Mouse (Mus musculus): ENCODE data around the gene Sirt2. TPM values are rescaled to one million over a fixed set of nuclear protein-coding genes. Genes with fewer than 3 reads are reported as not detected.
A peak's percentile ranks its signal among the peaks of the same experiment; 100 is the strongest.

The Sirt2 gene
- total and polyA plus RNA-seq, 3 experiments: 40.9 to 128 (median 68.3) TPM

DNA sequence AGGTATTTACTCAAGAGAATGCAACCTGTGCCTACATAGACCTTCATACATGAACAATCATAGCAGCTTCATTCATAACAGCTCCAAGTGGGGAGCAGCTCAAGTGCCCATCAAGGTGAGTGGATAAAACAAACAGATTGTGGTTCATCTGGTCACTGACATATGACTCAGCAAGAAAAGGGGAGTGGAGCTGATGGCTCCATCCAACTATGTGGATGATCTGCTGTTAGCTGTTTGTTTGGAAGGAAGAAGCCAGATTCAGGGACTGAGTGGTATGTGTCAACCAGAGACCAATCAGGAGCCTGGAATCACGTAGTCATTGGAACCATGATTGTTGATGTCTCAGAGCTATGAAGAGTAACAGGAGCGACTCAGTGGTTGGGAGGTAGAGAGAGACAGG is 41.9 kb upstream of the Sirt2 start:
- TF ChIP-seq SMC3 (IDR thresholded peaks at IDR 0.05; ENCODE audit: low read depth, low read length) (no peak), ZC3H11A (IDR thresholded peaks at IDR 0.05; ENCODE audit: low read depth, low read length) (no peak), JUND (conservative IDR thresholded peaks at IDR 0.05; ENCODE audit: low read depth, low read length) (no peak), NRF1 (IDR thresholded peaks at IDR 0.05; ENCODE audit: low read depth, low read length) (no peak), CHD2 (IDR thresholded peaks at IDR 0.05; ENCODE audit: low read length) (no peak), SIN3A (IDR thresholded peaks at IDR 0.05; ENCODE audit: low read length) (no peak), MAFK (IDR thresholded peaks at IDR 0.05; ENCODE audit: insufficient replicate concordance, low read length) (no peak), JUN (IDR thresholded peaks at IDR 0.05; ENCODE audit: insufficient read depth, low read depth, low read length) (no peak), GABPA (IDR thresholded peaks at IDR 0.05; ENCODE audit: insufficient replicate concordance, low read depth, low read length) (no peak), CHD1 (IDR thresholded peaks at IDR 0.05; ENCODE audit: low read depth, low read length) (no peak), MYC (IDR thresholded peaks at IDR 0.05; ENCODE audit: low read depth, low read length) (no peak)
- Histone ChIP-seq H3K27ac (ENCODE audit: insufficient read depth, low read depth) (no peak overlapping the region), H3K4me1 (ENCODE audit: control insufficient read depth in 1 of 2, insufficient read depth in 2 of 2) (0 out of 4 replicates have a peak, but pooled peaks cover 0 to 2% of the 10 kb centered on the region in 2 experiments), H3K36me3 (replicated peaks in 1 of 2; ENCODE audit: control insufficient read depth in 1 of 2, insufficient read depth in 1 of 2, low read length in 1 of 2) (no peaks in the 10 kb centered on the region), H3K79me2 (replicated peaks; ENCODE audit: control insufficient read depth, extremely low read depth, insufficient read depth, poor library complexity, severe bottlenecking) (no peaks in the 10 kb centered on the region), H3K9me3 (replicated peaks; ENCODE audit: low read length) (peaks cover 5% of the 10 kb centered on the region), H3K27me3 (replicated peaks) (peaks cover 3% of the 10 kb centered on the region), H3K9ac (ENCODE audit: insufficient read depth, low read depth) (no peak overlapping the region), H3K4me3 (replicated peaks in 1 of 3; ENCODE audit: low read depth in 2 of 3, low read length in 2 of 3, poor library complexity in 1 of 3) (no peak overlapping the region), H3K4me2 (ENCODE audit: insufficient read depth, low read depth, poor library complexity, severe bottlenecking) (no peak overlapping the region)
- no peak for DNase-seq (ENCODE audit: extremely low read depth)
- in situ Hi-C loops (cut with MboI; ENCODE audit: low pct_ligation_motif_present, low pct_unique_long_range_greater_than_20kb, low sequenced_read_pairs): no loop called here
- dilution Hi-C loops (cut with MboI; ENCODE audit: extremely low pct_ligation_motif_present, extremely low pct_unique_long_range_greater_than_20kb, low sequenced_read_pairs): no loop called here

GRCm38 (mm10) chr7:28726600-28726999 is 39.9 kb upstream of the Sirt2 start:
- in situ Hi-C loops (cut with MboI; ENCODE audit: low pct_ligation_motif_present, low pct_unique_long_range_greater_than_20kb, low sequenced_read_pairs): no loop called here
- Histone ChIP-seq H3K27ac (ENCODE audit: insufficient read depth, low read depth) (no peak overlapping the region), H3K4me2 (ENCODE audit: insufficient read depth, low read depth, poor library complexity, severe bottlenecking) (peak overlapping the region; percentile 35; the same call in 1 of the 2 replicates), H3K9ac (ENCODE audit: insufficient read depth, low read depth) (no peak overlapping the region), H3K9me3 (replicated peaks; ENCODE audit: low read length) (peaks cover 14% of the 10 kb centered on the region), H3K4me1 (ENCODE audit: control insufficient read depth in 1 of 2, insufficient read depth in 2 of 2) (0 out of 4 replicates have a peak, but pooled peaks cover 0 to 2% of the 10 kb centered on the region in 2 experiments), H3K27me3 (replicated peaks) (peaks cover 3% of the 10 kb centered on the region), H3K4me3 (replicated peaks in 1 of 3; ENCODE audit: low read depth in 2 of 3, low read length in 2 of 3, poor library complexity in 1 of 3) (no peak overlapping the region), H3K36me3 (replicated peaks in 1 of 2; ENCODE audit: control insufficient read depth in 1 of 2, insufficient read depth in 1 of 2, low read length in 1 of 2) (no peaks in the 10 kb centered on the region), H3K79me2 (replicated peaks; ENCODE audit: control insufficient read depth, extremely low read depth, insufficient read depth, poor library complexity, severe bottlenecking) (no peaks in the 10 kb centered on the region)
- dilution Hi-C loops (cut with MboI; ENCODE audit: extremely low pct_ligation_motif_present, extremely low pct_unique_long_range_greater_than_20kb, low sequenced_read_pairs): no loop called here
- DNase-seq (ENCODE audit: extremely low read depth): peak; percentile 63
- TF ChIP-seq ETS1 (conservative IDR thresholded peaks at IDR 0.05; ENCODE audit: low read depth, low read length): no peak
- no peak for TF ChIP-seq MAZ (IDR thresholded peaks at IDR 0.05; ENCODE audit: low read depth, low read length)
- TF ChIP-seq ZNF384 (IDR thresholded peaks at IDR 0.05; ENCODE audit: low read depth, low read length): peak; percentile 77
- TF ChIP-seq CTCF (conservative IDR thresholded peaks at IDR 0.05 in 1 of 2, IDR thresholded peaks at IDR 0.05 in 1 of 2; ENCODE audit: low read depth in 2 of 2, low read length in 2 of 2): peak; percentile 79 to 95
- TF ChIP-seq MAFK (IDR thresholded peaks at IDR 0.05; ENCODE audit: insufficient replicate concordance, low read length): no peak
- no peak; the same call in 1 of the 2 replicates for TF ChIP-seq IRF4 (IDR thresholded peaks at IDR 0.05; ENCODE audit: low read depth, low read length)
- no peak; the same call in 1 of the 2 replicates for TF ChIP-seq ZC3H11A (IDR thresholded peaks at IDR 0.05; ENCODE audit: low read depth, low read length)
- TF ChIP-seq EP300 (IDR thresholded peaks at IDR 0.05; ENCODE audit: low read length): no peak
- no peak for TF ChIP-seq RCOR1 (conservative IDR thresholded peaks at IDR 0.05; ENCODE audit: low read depth, low read length)
- peak; percentile 66 for TF ChIP-seq NRF1 (IDR thresholded peaks at IDR 0.05; ENCODE audit: low read depth, low read length)
- TF ChIP-seq RAD21 (IDR thresholded peaks at IDR 0.05; ENCODE audit: low read depth, low read length): peak; percentile 96
- TF ChIP-seq MXI1 (IDR thresholded peaks at IDR 0.05; ENCODE audit: low read depth, low read length): peak; percentile 73
- peak; percentile 84 for TF ChIP-seq MAX (IDR thresholded peaks at IDR 0.05; ENCODE audit: low read length)
- TF ChIP-seq KAT2A (IDR thresholded peaks at IDR 0.05; ENCODE audit: insufficient replicate concordance, low read length): no peak
- no peak for TF ChIP-seq TBP (conservative IDR thresholded peaks at IDR 0.05; ENCODE audit: low read depth, low read length)
- TF ChIP-seq NELFE (IDR thresholded peaks at IDR 0.05; ENCODE audit: low read depth, low read length): no peak
- TF ChIP-seq JUN (IDR thresholded peaks at IDR 0.05; ENCODE audit: insufficient read depth, low read depth, low read length): no peak
- no peak for TF ChIP-seq CHD2 (IDR thresholded peaks at IDR 0.05; ENCODE audit: low read length)
- TF ChIP-seq POLR2A (IDR thresholded peaks at IDR 0.05; ENCODE audit: low read depth, low read length): no peak
- TF ChIP-seq GABPA (IDR thresholded peaks at IDR 0.05; ENCODE audit: insufficient replicate concordance, low read depth, low read length): no peak
- TF ChIP-seq JUND (conservative IDR thresholded peaks at IDR 0.05; ENCODE audit: low read depth, low read length): no peak
- TF ChIP-seq SMC3 (IDR thresholded peaks at IDR 0.05; ENCODE audit: low read depth, low read length): peak; percentile 78
- TF ChIP-seq TCF12 (IDR thresholded peaks at IDR 0.05; ENCODE audit: low read depth, low read length): no peak
- no peak for TF ChIP-seq PAX5 (IDR thresholded peaks at IDR 0.05; ENCODE audit: low read length)
- TF ChIP-seq ELF1 (IDR thresholded peaks at IDR 0.05; ENCODE audit: low read depth, low read length): no peak
- TF ChIP-seq SIN3A (IDR thresholded peaks at IDR 0.05; ENCODE audit: low read length): no peak
- no peak for TF ChIP-seq USF1 (IDR thresholded peaks at IDR 0.05; ENCODE audit: low read depth, low read length)
- no peak for TF ChIP-seq E2F4 (IDR thresholded peaks at IDR 0.05; ENCODE audit: insufficient replicate concordance, low read depth, low read length)
- no peak for TF ChIP-seq USF2 (conservative IDR thresholded peaks at IDR 0.05; ENCODE audit: low read depth, low read length)
- TF ChIP-seq MEF2A (IDR thresholded peaks at IDR 0.05; ENCODE audit: borderline replicate concordance, low read depth, low read length): no peak
